Mouse (Mus musculus) embryonic facial prominence, embryonic 13.5 days (tissue): ENCODE measurements at regions not wholly inside any gene's neighbourhood (a gene's known extent, or its start where the extent isn't known, plus 50 kb on each side); places are given as distances from the start of the nearest gene placed in this dataset.

ENCODE experiments used
- ATAC-seq: fragments of 200-750 bp; cut with Nextera tagmentation; 2 replicates; pipeline ENCODE4 v1.8.0; 2017; ENCODE audit warnings: low read depth; ENCODE audit not compliant: insufficient number of reproducible peaks, insufficient read depth, low FRiP score, low TSS enrichment
- H3K27ac ChIP-seq: fragments of 300-500 bp; sonication (generic); 2 replicates; pipeline ENCODE4 v1.5.1; 2015; ENCODE audit warnings: moderate library complexity, mild to moderate bottlenecking, inconsistent platforms
- H3K27me3 ChIP-seq: fragments of 300-500 bp; sonication (generic); 2 replicates; pipeline ENCODE4 v1.6.1; 2015; ENCODE audit warnings: mild to moderate bottlenecking, inconsistent platforms
- H3K36me3 ChIP-seq: fragments of 300-500 bp; sonication (generic); 2 replicates; pipeline ENCODE4 v1.6.1; 2015; ENCODE audit warnings: mild to moderate bottlenecking, inconsistent platforms
- H3K4me1 ChIP-seq: fragments of 300-500 bp; sonication (generic); 2 replicates; pipeline ENCODE4 v1.6.1; 2015; ENCODE audit warnings: inconsistent platforms
- H3K4me2 ChIP-seq: fragments of 300-500 bp; sonication (generic); 2 replicates; pipeline ENCODE4 v1.6.1; 2015; ENCODE audit warnings: moderate library complexity, mild to moderate bottlenecking, inconsistent platforms
- H3K4me3 ChIP-seq: fragments of 300-500 bp; sonication (generic); 2 replicates; pipeline ENCODE4 v1.5.1; 2015; ENCODE audit warnings: mild to moderate bottlenecking, inconsistent platforms
- H3K9ac ChIP-seq: fragments of 300-500 bp; sonication (generic); 2 replicates; pipeline ENCODE4 v1.6.1; 2015; ENCODE audit warnings: mild to moderate bottlenecking, inconsistent platforms
- H3K9me3 ChIP-seq: fragments of 300-500 bp; sonication (generic); 2 replicates; pipeline ENCODE4 v1.6.1; 2016; ENCODE audit warnings: inconsistent platforms
- WGBS: fragments of 180-500 bp; shearing (Covaris S2); methylation state at CpG from one replicate; pipeline ENCODE4 v1.1.7; 2015; ENCODE audit warnings: mixed read lengths; 5-methylcytosine and 5-hydroxymethylcytosine counted together

- no peak for ATAC-seq
- H3K9me3 ChIP-seq: no peaks in the 10 kb centered on the region
- no peaks in the 10 kb centered on the region for H3K27me3 ChIP-seq
- no peaks in the 10 kb centered on the region for H3K36me3 ChIP-seq
- peak overlapping the region; percentile 51; the same call in 1 of the 2 replicates for H3K27ac ChIP-seq
- no peak overlapping the region for H3K4me3 ChIP-seq
- no peak overlapping the region for H3K4me2 ChIP-seq
- H3K9ac ChIP-seq: no peak overlapping the region
- peaks cover 34% of the 10 kb centered on the region for H3K4me1 ChIP-seq
- 49% methylated on average over 5 of the region's 5 CpGs for WGBS
Measured at GRCm38 (mm10) chr1:73857497-73857896, 266.8 kb downstream of the Tns1 start.

GRCm38 (mm10) chr1:73856811-73857210 lies 267.4 kb downstream of the Tns1 start:
- no peak overlapping the region for H3K4me2 ChIP-seq
- H3K27ac ChIP-seq: peak overlapping the region; percentile 51; the same call in 1 of the 2 replicates
- ATAC-seq: 0 out of 2 replicates have a peak, but pooled peaks have one; percentile 49
- H3K9me3 ChIP-seq: no peaks in the 10 kb centered on the region
- peaks cover 30% of the 10 kb centered on the region for H3K4me1 ChIP-seq
- H3K27me3 ChIP-seq: no peaks in the 10 kb centered on the region
- 72% methylated on average over 7 of the region's 7 CpGs for WGBS
- no peak overlapping the region for H3K4me3 ChIP-seq
- no peak overlapping the region for H3K9ac ChIP-seq
- H3K36me3 ChIP-seq: no peaks in the 10 kb centered on the region

- Histone ChIP-seq H3K4me3 (no peak overlapping the region), H3K27ac (no peak overlapping the region), H3K4me1 (peaks cover 30% of the 10 kb centered on the region), H3K9ac (no peak overlapping the region), H3K4me2 (no peak overlapping the region), H3K36me3 (no peaks in the 10 kb centered on the region), H3K27me3 (no peaks in the 10 kb centered on the region), H3K9me3 (no peaks in the 10 kb centered on the region)
- no peak for ATAC-seq
- 90% methylated on average over 4 of the region's 4 CpGs for WGBS
Measured at GRCm38 (mm10) chr1:73855306-73855705, 268.9 kb downstream of the Tns1 start.

- no peaks in the 10 kb centered on the region for H3K9me3 ChIP-seq
- no peaks in the 10 kb centered on the region for H3K27me3 ChIP-seq
- no peak overlapping the region for H3K9ac ChIP-seq
- ATAC-seq: no peak
- H3K4me2 ChIP-seq: no peak overlapping the region
- no peak overlapping the region; the same call in 1 of the 2 replicates for H3K27ac ChIP-seq
- H3K4me1 ChIP-seq: peaks cover 30% of the 10 kb centered on the region
- no peaks in the 10 kb centered on the region for H3K36me3 ChIP-seq
- H3K4me3 ChIP-seq: no peak overlapping the region
- WGBS: 76% methylated on average over 11 of the region's 11 CpGs
Measured at GRCm38 (mm10) chr1:73853851-73854250, 270.4 kb downstream of the Tns1 start.

- no peaks in the 10 kb centered on the region for H3K36me3 ChIP-seq
- 75% methylated on average over 11 of the region's 11 CpGs for WGBS
- H3K4me2 ChIP-seq: no peak overlapping the region
- H3K9me3 ChIP-seq: no peaks in the 10 kb centered on the region
- no peak for ATAC-seq
- no peak overlapping the region for H3K9ac ChIP-seq
- H3K4me1 ChIP-seq: peaks cover 26% of the 10 kb centered on the region
- no peak overlapping the region for H3K27ac ChIP-seq
- no peaks in the 10 kb centered on the region for H3K27me3 ChIP-seq
- no peak overlapping the region for H3K4me3 ChIP-seq
Measured at GRCm38 (mm10) chr1:73850173-73851014, 273.9 kb downstream of the Tns1 start.

- H3K36me3 ChIP-seq: no peaks in the 10 kb centered on the region
- 54% methylated on average over 3 of the region's 3 CpGs for WGBS
- H3K4me3 ChIP-seq: no peak overlapping the region
- no peak overlapping the region for H3K4me2 ChIP-seq
- no peaks in the 10 kb centered on the region for H3K9me3 ChIP-seq
- H3K9ac ChIP-seq: no peak overlapping the region
- H3K27ac ChIP-seq: peak overlapping the region; percentile 64; the same call in 1 of the 2 replicates
- peaks cover 12% of the 10 kb centered on the region for H3K4me1 ChIP-seq
- H3K27me3 ChIP-seq: no peaks in the 10 kb centered on the region
- no peak for ATAC-seq
Measured at GRCm38 (mm10) chr1:73848370-73848769, 275.9 kb downstream of the Tns1 start.

- no peak overlapping the region for H3K4me2 ChIP-seq
- ATAC-seq: no peak
- peaks cover 20% of the 10 kb centered on the region for H3K4me1 ChIP-seq
- no peak overlapping the region for H3K27ac ChIP-seq
- H3K27me3 ChIP-seq: no peaks in the 10 kb centered on the region
- no peaks in the 10 kb centered on the region for H3K36me3 ChIP-seq
- 77% methylated on average over 3 of the region's 3 CpGs for WGBS
- no peak overlapping the region for H3K4me3 ChIP-seq
- no peak overlapping the region for H3K9ac ChIP-seq
- H3K9me3 ChIP-seq: no peaks in the 10 kb centered on the region
Measured at GRCm38 (mm10) chr1:73847126-73847525, 277.1 kb downstream of the Tns1 start.

GRCm38 (mm10) chr1:73845115-73845514 lies 279.1 kb downstream of the Tns1 start:
- WGBS: 82% methylated on average over 5 of the region's 5 CpGs
- Histone ChIP-seq H3K9me3 (no peaks in the 10 kb centered on the region), H3K4me2 (no peak overlapping the region), H3K9ac (no peak overlapping the region), H3K36me3 (no peaks in the 10 kb centered on the region), H3K27me3 (no peaks in the 10 kb centered on the region), H3K27ac (no peak overlapping the region), H3K4me3 (no peak overlapping the region), H3K4me1 (peaks cover 21% of the 10 kb centered on the region)
- ATAC-seq: no peak

- ATAC-seq: no peak
- no peak overlapping the region for H3K4me3 ChIP-seq
- H3K4me2 ChIP-seq: no peak overlapping the region
- no peak overlapping the region for H3K27ac ChIP-seq
- WGBS: 87% methylated on average over 3 of the region's 3 CpGs
- H3K9ac ChIP-seq: no peak overlapping the region
- H3K27me3 ChIP-seq: no peaks in the 10 kb centered on the region
- no peaks in the 10 kb centered on the region for H3K36me3 ChIP-seq
- H3K4me1 ChIP-seq: peaks cover 21% of the 10 kb centered on the region
- no peaks in the 10 kb centered on the region for H3K9me3 ChIP-seq
Measured at GRCm38 (mm10) chr1:73844574-73844973, 279.7 kb downstream of the Tns1 start.

- no peak for ATAC-seq
- Histone ChIP-seq H3K27me3 (no peaks in the 10 kb centered on the region), H3K4me1 (peaks cover 9% of the 10 kb centered on the region), H3K27ac (no peak overlapping the region), H3K4me3 (no peak overlapping the region), H3K9ac (no peak overlapping the region), H3K9me3 (no peaks in the 10 kb centered on the region), H3K4me2 (no peak overlapping the region), H3K36me3 (no peaks in the 10 kb centered on the region)
- 72% methylated on average over 2 of the region's 2 CpGs for WGBS
Measured at GRCm38 (mm10) chr1:73839351-73839750, 284.9 kb downstream of the Tns1 start.

- Histone ChIP-seq H3K4me1 (no peaks in the 10 kb centered on the region), H3K4me3 (no peak overlapping the region), H3K9ac (no peak overlapping the region), H3K27ac (no peak overlapping the region), H3K4me2 (no peak overlapping the region), H3K36me3 (no peaks in the 10 kb centered on the region), H3K9me3 (no peaks in the 10 kb centered on the region), H3K27me3 (no peaks in the 10 kb centered on the region)
- ATAC-seq: no peak
Measured at GRCm38 (mm10) chr1:73836680-73837079, 287.6 kb downstream of the Tns1 start.

GRCm38 (mm10) chr1:73834566-73834965 lies 289.7 kb downstream of the Tns1 start:
- H3K4me3 ChIP-seq: no peak overlapping the region
- no peaks in the 10 kb centered on the region for H3K27me3 ChIP-seq
- no peak overlapping the region for H3K4me2 ChIP-seq
- no peaks in the 10 kb centered on the region for H3K36me3 ChIP-seq
- no peak for ATAC-seq
- no peak overlapping the region for H3K9ac ChIP-seq
- 91% methylated on average over 1 of the region's 1 CpGs for WGBS
- H3K4me1 ChIP-seq: 0 out of 2 replicates have a peak, but pooled peaks cover 8% of the 10 kb centered on the region
- H3K9me3 ChIP-seq: no peaks in the 10 kb centered on the region
- no peak overlapping the region for H3K27ac ChIP-seq
